Mouse (Mus musculus) T-helper 2 cell (primary cell): ENCODE data around the gene Hipk3.

Experiments
- in situ Hi-C: fragments of 300-600 bp; cut with MboI, MseI; formaldehyde crosslinking; loops from one replicate; pipeline ENCODE4 v1.15.1; 2025; ENCODE audit warnings: high pct_unique_total_duplicates

Gene Hipk3

GRCm38 (mm10) chr2:104471161-104471560 is 23.1 kb downstream of the Hipk3 start:
- in situ Hi-C loops, result loop anchor here (10.0 kb wide), 1 partner anchor 1826 kb away; no protein-coding TSS in a partner anchor

- in situ Hi-C loops, result loop anchor here (10.0 kb wide), 1 partner anchor 1826 kb away; no protein-coding TSS in a partner anchor
Observed at GRCm38 (mm10) chr2:104470536-104470935, 23.7 kb downstream of the Hipk3 start.

DNA sequence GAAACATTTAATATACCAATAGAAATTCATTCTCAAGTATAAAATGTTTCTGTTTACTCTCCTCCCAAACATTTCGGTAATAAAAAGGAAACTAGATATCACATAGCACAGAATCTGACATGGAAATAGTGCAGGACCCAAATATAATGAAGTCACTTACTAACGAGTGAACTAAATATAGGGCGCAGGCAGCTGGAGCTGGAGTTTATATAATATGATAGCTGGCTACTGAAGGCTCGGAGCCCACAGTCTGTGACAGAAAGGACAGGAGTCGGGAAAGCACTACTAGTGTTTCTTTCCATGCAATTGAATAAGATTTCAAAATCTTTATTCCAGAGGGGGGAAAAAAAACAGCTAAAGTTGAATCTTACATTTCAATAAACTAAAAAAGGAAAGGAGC is 25.8 kb downstream of the Hipk3 start:
- in situ Hi-C loops, result no loop called here

- in situ Hi-C loops, result no loop called here
Observed at GRCm38 (mm10) chr2:104466908-104467616, 27.2 kb downstream of the Hipk3 start.

GRCm38 (mm10) chr2:104465639-104466430 is 28.4 kb downstream of the Hipk3 start:
- in situ Hi-C loops, result no loop called here

GRCm38 (mm10) chr2:104460021-104460420 is 34.2 kb downstream of the Hipk3 start:
- in situ Hi-C loops, result no loop called here

DNA sequence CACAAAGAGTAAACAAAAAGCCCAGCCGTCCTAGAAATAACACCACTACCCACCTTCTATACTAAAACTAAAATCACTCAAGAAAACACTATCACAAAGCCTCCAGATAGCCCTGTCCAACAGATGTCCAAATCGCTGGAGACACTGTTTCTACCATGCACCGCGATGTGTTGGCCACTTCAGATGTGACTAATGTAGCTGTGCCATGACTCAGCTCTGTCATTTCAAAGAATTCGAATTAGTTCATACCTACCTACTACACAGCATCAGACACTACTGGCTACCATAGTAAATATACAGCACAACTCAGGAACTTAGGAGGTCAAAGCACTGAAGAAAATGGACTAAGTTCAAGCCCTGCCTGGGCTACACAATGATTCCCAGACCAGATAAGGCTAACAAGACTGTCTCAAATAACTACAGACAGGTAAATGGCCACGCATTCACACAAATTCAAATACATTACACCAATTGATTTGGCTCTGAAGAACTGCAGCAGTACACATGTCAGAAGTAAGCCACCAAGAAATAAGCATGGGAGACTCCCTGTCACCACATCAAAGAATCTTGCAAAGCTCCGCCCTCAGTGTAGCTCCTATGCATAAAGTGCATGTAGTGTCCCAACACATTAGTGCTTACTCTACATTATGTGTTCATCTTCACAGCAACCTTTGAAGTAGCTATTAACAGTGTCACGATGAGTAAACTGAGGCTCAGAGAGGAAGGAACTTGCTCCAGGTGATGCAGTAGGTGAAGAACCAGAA is 35.5 kb downstream of the Hipk3 start:
- in situ Hi-C loops, result no loop called here

- in situ Hi-C loops, result no loop called here
Observed at GRCm38 (mm10) chr2:104457106-104457505, 37.1 kb downstream of the Hipk3 start.

- in situ Hi-C loops, result no loop called here
Observed at GRCm38 (mm10) chr2:104450685-104451084, 43.6 kb downstream of the Hipk3 start.

- in situ Hi-C loops, result no loop called here
Observed at GRCm38 (mm10) chr2:104449191-104449590, 45.1 kb downstream of the Hipk3 start.

GRCm38 (mm10) chr2:104448201-104448600 is 46.0 kb downstream of the Hipk3 start:
- in situ Hi-C loops, result no loop called here

DNA sequence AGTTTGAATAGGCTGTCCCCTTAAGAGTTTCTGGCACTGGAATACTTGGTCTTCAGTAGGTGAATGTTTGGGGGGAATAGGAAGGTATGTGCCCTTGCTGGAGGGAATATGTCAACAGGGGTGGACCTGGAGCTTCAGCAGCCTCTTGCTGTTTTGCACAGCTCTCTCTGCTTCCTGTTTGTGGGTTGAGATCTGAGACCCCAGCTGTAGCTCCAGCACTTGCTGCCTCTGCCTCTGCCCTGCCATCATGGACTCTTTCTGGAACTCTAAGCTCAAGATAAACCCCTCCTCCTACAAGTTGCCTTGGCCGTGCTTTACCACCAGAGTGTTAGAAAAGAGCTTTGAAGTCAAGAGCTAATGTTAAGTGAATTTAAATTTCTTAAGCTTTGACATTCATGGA is 48.2 kb downstream of the Hipk3 start:
- in situ Hi-C loops, result no loop called here

DNA sequence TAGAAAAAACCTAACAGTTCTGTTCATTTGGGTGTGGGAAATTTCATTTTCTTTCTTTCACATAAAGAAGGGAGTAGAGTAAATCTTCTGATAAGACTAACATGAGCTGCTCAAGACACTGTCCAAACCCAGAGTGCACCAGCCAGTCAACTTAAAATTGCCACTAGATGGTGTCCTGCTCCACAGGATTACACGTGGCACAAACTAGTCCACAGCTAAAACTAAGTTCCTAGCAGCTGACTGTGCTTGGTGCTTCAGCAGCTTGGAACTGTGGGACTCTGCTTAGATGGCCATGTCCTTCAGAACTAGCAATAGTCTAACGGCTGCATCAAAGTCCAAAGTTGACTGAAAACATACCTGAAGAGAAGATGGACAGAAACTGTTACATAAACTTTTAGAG is 49.5 kb downstream of the Hipk3 start:
- in situ Hi-C loops, result loop anchor here (5.0 kb wide), 1 partner anchor 133 kb away; no protein-coding TSS in a partner anchor

GRCm38 (mm10) chr2:104442341-104442740 is 51.9 kb downstream of the Hipk3 start:
- in situ Hi-C loops, result loop anchor here (5.0 kb wide), 1 partner anchor 135 kb away; no protein-coding TSS in a partner anchor

DNA sequence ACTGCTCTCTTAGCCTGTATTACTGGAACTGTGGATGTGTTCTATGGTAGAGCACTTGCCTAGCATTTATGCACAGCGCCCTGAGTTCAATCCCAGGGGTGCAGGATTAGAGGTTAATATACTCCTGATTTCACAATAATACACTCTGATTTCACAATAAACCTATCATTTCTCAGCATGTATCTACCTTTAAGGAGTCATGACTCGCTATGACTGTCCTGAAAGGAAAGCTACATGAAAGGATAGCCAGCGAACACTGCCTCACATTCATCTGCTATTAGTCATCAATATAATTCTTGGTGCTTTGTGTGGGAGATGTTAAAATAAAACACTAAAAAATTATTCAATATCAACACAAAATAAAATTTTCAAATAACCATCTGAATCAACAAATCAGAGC is 58.0 kb downstream of the Hipk3 start:
- in situ Hi-C loops, result no loop called here

- in situ Hi-C loops, result no loop called here
Observed at GRCm38 (mm10) chr2:104431067-104431466, 63.2 kb downstream of the Hipk3 start.

DNA sequence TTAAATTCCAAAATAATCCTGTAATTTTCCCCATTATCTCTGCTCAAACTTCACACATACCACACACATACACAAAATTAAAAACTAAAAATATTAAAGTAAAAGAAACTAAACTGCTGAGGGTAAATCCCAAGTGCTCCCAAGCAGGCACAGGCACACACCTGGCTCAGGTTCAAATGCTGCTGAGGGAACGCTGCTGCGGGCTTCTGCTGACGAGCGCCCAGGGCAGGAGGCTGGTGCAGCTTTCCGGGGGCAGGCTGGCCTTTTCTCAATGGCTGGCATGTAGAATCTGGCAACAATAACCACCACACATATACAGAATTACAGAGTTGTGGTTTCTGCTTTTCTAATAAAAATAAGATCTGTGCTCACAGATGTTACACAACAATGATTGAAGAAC is 63.7 kb downstream of the Hipk3 start:
- in situ Hi-C loops, result no loop called here

GRCm38 (mm10) chr2:104426112-104426511 is 68.1 kb downstream of the Hipk3 start:
- in situ Hi-C loops, result no loop called here

DNA sequence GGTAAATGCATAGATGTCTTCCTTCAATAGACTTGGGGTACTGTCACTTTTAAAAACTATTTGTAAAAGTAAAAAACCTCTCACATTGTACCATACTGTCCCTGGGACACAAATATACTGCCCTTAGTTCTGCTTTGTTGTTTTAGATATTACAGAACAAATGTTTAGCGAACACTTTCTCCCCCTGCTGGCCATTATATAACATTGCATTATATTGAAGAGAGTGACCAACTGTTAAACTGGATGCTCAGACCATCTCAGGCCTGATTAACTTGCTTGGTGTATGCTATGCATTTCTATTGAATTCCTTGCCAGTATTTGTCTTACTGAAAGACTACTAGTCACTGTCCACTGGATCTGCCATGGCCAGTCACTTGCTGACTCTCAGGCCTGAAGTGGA is 72.0 kb downstream of the Hipk3 start:
- in situ Hi-C loops, result no loop called here

GRCm38 (mm10) chr2:104420805-104421204 is 73.4 kb downstream of the Hipk3 start:
- in situ Hi-C loops, result no loop called here

- in situ Hi-C loops, result loop anchor here (10.0 kb wide), 1 partner anchor 285 kb away; no protein-coding TSS in a partner anchor
Observed at GRCm38 (mm10) chr2:104419999-104420398, 74.2 kb downstream of the Hipk3 start.

DNA sequence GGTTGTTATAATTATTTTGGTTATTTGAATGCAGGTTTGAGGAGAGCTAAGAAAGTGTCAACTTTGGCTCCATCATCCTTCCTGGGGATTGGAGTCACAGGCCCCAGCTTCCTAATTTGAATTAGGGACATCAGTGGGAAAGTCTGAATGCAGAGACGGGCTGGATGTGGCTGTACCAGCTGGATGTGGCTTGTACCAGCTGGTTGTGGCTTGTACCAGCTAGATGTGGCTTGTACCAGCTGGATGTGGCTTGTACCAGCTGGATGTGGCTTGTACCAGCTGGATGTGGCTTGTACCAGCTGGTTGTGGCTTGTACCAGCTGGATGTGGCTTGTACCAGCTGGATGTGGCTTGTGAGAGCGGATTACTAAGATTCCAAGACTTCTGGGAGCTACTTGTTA is 74.8 kb downstream of the Hipk3 start:
- in situ Hi-C loops, result loop anchor here (10.0 kb wide), 1 partner anchor 285 kb away; no protein-coding TSS in a partner anchor
